Mouse (Mus musculus): Measurements from ENCODE around the gene Hdc.

Hdc gene

DNA sequence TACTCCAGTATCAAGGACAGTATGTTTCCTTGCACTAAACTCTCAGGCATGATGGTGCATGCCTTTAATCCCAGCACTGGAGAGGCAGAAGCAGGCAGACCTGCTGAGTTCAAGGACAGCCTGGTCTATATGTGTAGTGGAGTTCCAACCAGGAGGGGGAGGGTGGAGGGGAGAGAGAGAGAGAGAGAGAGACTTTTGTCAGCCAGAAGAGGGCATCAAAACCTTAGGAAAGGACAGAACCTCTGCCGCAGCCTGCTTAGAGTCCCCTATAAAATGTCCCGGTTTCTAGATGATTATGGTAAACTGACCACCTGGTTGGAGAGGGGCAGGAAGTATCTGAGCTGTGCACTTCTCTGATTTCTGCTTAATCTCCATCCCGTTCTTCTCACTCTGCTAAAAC lies 20.1 kb downstream of the Hdc start:
- DNase-seq: peak; percentile 47

DNA sequence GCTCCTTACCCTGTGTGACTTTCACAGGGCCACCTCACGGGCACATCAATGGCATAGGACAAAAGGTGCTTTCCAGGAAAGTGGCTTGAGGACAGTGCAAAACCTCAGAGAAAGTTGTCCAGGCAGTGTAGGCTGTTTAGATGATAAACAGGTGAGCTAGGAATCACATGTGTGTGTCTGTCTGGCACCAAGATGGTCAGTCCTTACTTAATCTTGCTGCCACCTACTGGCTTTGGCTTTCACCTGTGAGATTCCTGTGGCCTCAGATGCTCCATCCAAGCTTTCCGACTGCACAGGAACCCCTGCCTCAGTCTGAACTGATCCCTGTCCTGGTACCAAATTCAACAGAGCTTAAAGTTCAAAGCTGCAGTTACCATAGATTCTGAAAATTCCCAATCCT lies 20.7 kb downstream of the Hdc start:
- DNase-seq: no peak

DNA sequence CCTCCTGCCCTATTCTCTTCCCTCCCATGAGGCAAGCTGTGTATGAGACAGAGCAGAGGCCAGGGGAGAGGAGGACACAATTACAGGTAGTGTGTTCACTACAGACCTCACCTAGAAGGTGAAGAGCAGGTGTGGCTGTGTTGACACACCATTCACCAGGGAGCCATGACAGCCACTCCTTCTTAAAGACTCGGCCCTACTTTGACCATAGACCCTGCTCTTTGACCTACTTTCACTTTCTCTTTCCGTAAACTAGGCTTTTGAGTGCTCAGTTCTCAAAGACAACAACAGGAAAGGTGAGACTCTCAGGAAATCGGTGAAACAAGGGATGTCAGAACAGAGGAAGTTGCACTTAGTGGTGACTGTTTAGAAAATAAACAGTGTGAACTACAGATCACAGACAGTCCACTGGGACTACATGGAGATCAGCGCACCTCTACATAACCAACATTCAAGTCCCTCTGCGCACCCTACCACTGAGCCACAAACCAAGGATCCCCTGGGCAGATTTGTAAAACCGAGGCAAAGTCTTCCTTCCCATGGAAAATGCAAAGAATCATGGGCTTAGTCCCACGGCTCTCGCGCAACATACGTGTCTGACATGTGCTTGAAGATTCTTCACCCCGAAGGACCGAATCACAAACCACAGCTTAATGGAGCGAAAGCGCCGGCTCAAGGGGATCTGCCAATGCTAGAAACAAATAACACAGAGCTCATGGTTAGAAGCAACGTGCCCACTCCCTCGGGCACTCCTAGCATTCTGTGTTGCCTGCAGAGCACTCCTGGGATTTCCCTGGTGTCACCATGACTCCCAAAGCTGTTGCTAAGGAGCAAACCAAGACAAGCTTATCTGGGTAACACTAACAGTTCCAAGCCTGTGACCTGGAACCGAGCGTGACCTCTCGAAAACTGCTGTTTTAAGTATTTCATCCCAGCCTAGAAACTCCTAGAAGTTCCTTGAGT lies 21.5 kb downstream of the Hdc start:
- DNase-seq: no peak

DNA sequence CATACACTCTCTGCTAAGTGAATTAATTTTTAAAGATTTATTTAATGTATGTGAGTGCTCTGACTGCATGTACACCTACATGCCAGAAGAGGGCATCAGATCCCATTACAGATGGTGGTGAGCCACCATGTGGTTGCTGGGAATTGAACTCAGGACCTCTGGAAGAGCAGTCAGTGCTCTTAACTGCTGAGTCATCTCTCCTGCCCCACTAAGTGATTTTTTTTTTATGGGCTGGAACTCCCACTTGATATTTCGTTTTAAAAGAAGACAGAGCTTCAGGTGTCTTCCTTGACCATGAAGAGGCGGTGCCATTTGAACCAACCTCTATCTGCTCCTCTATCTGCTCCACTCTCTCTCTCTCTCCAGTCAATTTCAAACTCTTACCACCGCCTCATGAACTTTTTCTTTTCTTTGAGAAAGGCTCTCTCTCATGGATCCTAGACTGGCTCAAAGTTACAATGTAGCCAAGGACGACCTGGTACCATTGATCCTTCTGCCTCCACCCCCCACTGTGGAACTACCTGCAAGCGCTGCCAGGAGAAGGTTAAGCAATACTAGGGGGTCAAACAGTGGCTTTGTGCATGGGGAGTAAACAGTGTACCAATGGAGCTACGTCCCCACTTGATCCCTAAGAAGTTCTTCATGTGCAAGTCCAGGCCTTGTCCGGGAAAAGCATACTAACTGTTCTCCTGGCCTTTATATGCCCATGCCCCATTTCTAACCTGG lies 22.6 kb downstream of the Hdc start:
- DNase-seq: no peak

DNA sequence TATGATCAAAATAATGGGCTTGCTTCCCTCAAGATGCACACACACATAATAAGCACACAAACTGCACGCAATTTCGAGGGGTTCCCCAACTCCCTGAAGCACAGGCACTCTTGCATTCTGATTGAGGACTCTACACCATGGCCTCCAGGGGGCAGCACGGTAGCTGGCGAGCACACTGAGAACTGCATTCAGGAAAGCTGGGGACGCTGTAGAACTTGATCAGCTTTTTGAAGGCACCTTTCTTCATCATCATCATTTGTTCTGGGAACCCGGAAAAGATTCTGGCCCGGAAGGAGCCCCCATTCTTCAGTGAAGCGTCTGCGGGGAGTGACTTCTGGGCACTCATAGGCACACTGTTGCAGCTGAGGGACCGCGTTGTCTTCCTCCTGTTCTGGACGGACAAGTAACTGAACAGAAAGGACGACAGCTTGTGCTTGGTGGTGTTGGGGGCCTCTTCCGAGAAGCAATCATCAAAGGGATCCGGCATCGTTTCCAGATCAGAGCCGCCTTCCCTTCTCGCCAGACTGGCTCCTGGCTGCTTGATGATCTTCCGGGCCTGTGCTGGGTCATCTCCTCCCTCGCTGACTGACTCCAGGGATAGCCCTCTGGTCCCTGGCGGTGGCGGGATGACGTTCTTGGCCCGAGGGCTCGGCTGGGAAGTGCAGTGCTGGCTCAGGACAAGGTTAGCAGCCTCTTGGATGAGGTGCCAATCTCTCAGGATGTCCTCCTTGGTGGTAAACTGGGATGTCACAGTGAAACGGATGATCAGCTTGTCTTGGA lies 25.1 kb downstream of the Hdc start:
- DNase-seq: peak; percentile 79

DNA sequence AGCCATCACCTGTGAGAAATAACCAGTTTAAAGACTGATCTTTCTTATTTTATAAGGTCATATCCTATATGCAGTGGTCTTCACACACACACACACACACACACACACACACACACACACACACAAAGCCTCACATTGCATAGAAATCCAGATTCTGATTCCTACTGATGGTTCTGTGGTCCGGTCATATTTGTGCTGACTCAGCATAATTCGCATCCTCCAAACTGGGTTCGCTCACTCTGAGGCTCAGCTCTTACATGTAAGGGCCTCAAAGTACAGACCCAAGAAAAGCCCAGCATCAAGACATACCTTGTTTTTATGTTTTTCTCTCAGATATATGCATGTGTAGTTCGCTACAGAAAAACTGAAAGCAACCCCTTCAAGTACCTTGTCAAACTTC lies 27.8 kb downstream of the Hdc start:
- no peak for DNase-seq

DNA sequence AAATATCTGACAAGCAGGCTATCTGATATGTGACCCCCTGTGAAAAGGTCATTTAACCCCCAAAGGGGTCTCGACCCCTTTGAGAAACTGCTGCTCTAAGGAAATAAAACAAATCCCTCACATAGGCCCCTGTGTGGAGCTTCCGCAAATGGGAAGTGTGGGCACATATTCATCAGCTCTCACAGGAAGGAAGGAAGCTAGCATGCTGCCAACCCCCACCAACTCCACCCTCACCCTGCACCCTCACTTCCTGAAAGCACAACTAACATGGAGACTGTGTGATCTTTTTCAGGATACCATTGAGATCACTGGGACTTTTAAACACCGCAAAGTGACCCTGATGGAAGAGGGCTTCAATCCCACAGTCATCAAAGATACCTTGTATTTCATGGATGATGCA lies 31.6 kb downstream of the Hdc start:
- DNase-seq: peak; percentile 11

DNA sequence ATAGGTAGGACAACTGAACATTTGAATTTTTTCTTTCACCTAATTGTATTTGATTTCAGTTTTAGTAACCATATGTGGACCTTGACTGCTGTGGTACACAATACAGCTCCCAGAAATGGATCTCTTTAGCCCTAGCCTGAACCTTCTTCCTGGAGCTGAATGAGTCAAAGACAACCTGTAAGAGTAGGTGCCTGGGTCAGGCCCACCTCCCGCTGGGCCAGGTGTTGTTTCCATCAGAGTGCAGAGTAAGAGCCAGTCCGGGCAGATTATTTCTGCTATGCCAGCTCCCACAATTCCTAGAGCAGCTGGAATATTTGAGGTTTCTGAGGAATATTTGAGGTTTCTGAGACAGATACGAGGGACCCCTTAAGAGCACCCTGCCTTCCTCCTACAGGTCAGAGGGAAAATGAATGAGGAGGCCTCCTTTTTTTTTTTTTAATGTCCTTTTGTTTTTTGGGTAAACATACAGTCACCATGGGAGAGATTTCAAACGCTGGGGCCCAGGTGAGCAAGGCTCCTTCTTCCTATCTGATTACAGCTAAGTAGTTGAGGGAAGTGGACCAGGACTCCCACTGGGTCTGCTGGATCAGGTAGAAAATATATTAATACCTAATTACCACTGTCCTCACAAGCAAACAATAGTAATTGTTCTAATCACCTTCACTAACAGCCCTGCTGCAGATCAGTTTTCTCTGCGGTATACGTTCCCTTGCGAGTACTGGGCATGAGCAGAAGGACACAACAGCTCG lies 34.3 kb downstream of the Hdc start:
- DNase-seq: no peak

DNA sequence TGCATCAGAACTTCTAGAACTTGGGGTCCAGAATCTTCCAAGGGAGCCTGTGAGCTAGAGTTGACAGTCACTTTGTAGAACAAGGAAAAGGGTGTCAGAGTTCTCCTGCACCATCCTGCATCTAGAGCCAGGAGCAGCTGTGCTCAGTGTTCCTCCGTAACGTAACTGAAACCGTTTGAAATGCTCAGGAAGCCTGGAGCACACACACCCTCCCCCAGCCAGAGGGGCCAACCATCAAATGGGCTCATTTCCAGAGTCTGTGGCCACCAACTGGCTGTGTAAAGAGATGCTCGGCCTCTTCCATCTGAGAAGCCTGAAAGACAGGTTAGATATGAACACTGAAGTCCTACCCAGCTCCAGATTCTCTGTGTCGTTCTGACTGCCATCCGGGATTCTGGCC lies 35.1 kb downstream of the Hdc start:
- no peak for DNase-seq

DNA sequence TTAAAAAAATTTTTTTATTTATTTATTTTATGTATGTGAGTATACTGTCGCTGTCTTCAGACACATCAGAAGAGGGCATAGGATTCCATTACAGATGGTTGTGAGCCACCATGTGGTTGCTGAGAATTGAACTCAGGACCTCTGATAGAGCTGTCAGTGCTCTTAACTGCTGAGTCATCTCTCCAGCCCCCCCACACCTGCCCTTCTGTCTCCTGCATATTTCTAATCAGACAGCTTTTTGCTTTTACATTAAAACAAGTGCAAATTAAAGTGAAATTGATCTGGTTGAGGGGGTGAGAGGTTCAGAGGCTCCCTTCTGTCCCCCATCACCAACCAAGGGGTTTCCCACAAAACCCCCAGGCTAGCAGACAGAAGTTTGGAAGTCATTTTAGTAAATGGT lies 39.8 kb downstream of the Hdc start:
- no peak for DNase-seq

DNA sequence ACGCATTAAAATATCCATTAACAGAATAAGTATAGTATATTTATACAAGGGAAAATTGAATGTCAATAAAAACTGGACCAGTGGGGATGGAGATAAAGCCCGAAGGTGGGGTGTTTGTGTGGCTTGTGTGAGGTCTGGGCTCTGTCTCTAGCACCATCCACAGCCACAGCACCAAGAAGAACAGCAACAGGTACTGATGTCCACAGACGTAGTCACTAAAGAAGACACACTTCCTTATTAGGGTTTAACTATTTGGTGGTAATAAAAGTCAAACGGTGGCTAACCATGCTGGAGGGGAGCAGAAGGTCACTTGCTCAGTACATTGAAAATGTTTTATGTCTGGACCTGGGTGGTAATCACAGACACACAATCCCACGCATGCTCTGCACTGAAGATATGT lies 41.7 kb downstream of the Hdc start:
- no peak for DNase-seq

DNA sequence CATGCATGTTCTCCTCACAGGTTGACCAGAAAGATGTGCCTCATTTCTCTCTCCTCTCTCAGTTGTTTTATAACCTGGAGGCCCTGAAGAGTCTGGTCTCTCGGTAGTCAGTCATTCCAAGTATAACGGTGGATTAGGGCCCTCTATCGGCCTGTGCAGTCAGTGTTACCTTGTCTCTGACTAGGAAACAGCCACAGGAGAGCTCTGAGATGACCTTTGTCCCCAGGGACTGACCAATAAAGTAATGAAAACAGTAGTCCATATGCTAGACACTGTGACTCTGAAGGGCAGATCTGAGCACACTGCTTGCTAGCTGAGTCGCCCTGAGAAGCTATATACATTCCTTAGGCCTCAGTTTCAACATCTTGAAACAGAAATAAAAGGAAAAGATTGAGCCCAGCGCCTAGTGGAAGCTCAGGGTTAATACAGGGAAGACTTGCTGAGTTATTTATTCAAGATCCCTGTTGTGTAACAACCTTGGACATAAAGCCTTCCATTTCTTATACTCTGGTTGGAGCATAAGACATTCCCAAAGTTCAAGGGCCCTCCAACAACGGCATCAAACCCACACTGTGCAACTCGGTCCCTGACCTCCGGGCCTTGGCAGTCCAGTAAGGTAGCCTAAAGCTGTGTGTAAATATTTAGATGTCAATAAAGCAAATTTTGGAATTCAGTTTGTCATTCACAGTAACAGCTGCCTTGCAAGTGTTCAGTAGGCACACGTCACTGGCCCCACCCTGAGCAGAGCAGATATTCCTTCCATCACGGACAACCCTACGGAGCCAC lies 43.5 kb downstream of the Hdc start:
- no peak for DNase-seq

DNA sequence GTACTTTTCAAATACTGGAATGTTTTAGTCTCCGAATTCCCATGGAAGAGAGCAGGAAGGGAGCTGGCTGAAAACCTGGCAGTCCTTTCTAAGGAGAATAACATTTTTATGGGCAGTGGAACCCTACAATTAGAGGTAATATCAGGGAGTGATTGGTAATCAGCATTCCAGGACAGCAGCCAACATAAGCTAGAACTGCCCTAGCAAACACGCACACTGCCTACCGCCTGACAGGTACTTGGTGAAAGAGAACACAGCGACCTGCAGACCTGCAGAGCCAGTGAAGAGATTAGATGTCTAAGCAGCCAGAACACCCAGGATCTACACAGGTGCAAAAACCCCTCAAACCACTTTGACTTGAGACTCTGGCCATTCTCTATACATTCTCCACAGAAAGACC lies 46.4 kb downstream of the Hdc start:
- DNase-seq: no peak

DNA sequence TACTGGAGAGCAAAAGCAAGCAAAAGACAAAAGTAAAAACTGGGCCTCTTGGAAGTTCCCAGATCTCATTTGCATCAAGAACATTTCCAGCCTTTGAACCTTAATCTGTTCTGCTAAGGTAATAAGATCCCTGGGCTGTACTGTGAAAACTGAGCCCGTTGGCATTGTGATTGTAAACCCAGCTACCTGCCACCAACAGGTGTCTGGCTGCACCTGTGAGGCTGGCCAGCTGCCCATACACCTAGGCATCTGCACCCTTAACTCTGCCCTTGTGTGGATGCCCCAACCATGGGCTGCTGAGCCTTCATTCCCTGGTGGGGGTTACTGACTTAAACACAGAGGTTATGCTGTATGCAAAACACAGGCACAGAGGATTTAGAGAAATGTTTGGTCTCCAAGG lies 46.9 kb downstream of the Hdc start:
- no peak for DNase-seq

DNA sequence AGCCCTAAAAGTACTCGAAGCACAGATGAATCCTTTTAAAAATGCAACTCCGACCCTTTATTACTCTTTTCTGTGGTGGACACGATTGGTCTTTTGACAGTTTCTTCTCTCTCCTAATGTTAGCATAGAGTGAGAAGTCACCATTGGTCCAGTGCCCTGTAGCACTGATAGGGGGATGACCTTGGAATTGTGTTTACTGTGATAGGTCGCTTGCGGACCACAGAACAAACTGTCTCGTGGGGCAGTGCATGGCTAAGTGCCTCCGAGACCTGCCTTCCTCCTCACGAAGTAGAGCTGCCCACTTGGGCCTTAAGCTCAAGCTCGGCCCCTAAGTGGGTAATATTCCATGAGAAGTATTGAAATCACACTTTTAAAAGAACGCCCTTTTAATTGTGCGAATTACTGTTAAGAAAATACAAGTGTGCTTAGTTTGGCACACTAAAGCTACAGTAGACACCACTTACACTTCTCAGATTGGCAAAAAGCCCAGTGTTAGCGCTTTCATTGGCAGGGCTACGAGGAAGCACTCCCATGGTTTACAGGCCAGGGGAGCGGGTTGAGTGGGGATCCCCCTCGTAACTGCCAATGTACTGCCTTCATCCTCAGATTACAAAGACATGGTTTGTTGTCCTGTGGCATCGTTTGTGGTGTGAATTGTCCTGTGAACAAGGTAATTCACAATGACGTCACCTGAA lies 55.5 kb downstream of the Hdc start:
- peak; percentile 66 for DNase-seq

DNA sequence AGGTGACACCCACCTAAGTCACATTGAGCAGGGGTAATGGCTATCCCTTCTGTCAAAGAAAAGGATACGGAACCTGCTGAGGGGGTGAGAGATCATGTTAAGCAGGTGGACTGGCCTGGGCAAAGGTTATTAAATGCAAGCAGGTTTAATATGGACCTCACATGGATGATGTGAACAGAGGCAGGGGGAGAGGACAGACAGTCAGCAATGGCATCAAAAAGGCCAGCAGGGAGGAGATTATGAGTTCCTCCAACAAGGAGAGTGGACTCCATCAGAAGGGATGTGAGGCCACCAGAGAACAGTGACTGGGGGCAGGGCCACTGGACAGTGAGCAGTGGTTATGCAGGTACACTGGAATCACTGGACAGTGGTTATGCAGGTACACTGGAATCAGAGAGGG lies 59.0 kb downstream of the Hdc start:
- no peak for DNase-seq

DNA sequence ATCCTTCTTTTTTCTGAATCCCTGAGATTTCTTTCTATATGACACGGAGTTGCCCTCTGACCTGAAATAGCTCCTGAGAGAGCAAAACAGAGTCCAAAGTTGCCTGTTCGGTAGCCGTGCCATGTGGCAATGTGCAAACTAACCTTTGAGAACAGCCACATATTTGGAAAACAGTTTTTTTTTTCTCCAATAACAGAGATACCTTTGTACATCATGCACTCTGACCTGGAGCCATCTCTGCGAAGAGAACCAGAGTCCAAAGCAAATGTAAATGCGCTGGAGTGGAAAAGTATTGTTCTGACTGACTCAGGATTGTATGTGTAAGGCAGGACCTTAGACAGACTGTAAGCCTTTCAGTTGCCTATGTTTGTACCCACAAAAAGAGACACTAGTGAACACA lies 63.6 kb downstream of the Hdc start:
- no peak for DNase-seq

DNA sequence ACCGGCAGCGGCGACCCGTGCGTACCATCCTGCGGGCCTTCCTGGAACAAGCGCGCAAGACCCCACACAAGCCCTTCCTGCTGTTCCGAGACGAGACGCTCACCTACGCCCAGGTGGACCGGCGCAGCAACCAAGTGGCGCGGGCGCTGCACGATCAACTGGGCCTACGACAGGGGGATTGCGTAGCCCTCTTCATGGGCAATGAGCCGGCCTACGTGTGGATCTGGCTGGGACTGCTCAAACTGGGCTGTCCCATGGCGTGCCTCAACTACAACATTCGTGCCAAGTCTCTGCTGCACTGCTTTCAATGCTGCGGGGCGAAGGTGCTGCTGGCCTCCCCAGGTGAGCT lies 65.8 kb downstream of the Hdc start:
- no peak for DNase-seq

DNA sequence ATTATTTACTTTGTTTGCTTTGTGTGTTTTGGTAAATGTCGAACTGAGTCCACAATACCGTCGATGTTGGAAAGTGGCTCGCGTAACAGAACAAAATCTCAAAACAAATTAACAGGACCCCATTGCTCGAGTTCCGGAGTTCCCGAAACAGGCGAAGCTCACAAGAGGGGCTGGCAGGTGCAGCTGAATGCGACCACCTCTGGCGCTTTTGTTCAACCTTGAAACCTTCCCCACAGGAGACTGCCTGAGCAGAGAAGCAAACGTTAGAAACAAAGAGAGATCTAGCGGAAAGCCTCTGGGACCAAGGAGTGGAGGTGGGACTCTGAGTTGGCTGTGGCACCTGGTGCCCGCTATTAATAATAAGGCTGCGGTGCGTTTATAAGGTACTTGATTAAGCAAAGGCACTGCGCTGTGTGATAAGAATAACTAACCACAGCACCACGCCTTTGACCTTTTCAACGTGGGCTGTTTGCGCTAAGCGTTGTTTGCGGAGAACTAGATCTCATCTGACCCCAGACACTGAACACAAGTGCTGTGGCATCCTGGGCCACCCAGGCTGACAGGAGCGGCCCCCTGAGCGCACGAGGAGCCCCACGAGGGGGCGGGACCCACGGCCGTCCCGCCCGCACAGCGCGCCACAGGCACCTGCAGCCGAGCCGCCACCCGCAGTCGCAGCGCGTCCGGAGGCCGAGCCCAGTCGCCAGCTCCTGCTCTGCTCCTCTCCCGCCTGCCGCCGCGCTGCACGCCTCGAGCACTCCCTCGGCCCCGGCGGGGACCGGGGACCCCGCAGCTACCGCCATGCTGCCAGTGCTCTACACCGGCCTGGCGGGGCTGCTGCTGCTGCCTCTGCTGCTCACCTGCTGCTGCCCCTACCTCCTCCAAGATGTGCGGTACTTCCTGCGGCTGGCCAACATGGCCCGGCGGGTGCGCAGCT lies 66.5 kb downstream of the Hdc start, which contains the start of gene Slc27a2:
Slc27a2 (plus strand) TSS at position 51 of the 934 bp plus-strand sequence.
- peak; percentile 9 for DNase-seq

DNA sequence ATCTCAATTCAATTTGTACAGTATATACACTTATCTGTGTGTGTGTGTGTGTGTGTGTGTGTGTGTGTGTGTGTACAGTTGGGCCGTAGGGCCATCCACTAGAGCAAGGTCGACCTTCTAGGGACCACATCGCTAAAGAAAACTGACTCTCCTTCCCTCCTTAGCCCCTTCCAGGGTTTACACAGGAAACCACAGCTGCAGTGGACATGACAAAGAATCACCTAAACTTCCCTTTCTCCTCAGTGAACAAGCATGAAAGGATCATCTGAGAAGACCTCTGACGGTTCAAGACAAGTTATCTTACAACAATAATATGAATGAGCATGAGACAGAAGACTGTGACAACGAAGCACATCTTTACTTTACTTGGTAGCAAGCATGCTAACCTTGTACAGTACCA lies 67.2 kb downstream of the Hdc start:
- no peak for DNase-seq

Measured in lung, postnatal 10 days (tissue).